Mouse (Mus musculus): ENCODE data around the gene Agl.

The Agl gene

GRCm38 (mm10) chr3:116807811-116808506 lies at the start of gene Agl:
Gene Agl (minus strand): TSS chr3:116808166.
- WGBS = under 1% methylated on average over 57 of the region's 57 CpGs

DNA sequence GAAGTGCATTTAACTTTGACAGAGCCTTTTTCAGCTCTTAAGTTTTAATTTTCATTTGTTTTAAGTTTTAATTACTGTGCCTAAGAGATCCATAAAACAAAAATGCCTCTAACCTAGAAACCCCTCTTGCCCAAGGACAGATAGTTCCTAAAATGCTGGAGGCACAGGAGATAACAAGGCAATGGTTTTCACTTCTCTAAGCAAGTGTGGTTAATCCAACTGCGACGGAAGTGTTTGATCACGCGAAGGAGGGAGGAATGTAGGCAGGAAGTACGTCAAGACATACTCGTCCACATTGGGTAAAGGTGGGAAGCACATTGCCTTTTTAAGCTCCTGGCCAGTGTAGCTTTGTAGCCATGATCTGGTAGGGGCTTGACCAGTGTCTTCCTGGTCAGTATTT lies 49.6 kb upstream of the Agl start:
- 82% methylated on average over 6 of the region's 6 CpGs for WGBS

- WGBS = 93% methylated on average over 3 of the region's 3 CpGs
Measured at GRCm38 (mm10) chr3:116852421-116852820, 44.5 kb upstream of the Agl start.

- 93% methylated on average over 1 of the region's 1 CpGs for WGBS
Measured at GRCm38 (mm10) chr3:116850376-116850775, 42.4 kb upstream of the Agl start.

GRCm38 (mm10) chr3:116848936-116849335 lies 41.0 kb upstream of the Agl start:
- 84% methylated on average over 4 of the region's 4 CpGs for WGBS

GRCm38 (mm10) chr3:116848099-116848498 lies 40.1 kb upstream of the Agl start:
- WGBS = 71% methylated on average over 1 of the region's 1 CpGs

- WGBS = 73% methylated on average over 4 of the region's 4 CpGs
Measured at GRCm38 (mm10) chr3:116846084-116846483, 38.1 kb upstream of the Agl start.

GRCm38 (mm10) chr3:116844880-116845579 lies 37.1 kb upstream of the Agl start:
- 77% methylated on average over 10 of the region's 10 CpGs for WGBS

GRCm38 (mm10) chr3:116841311-116841710 lies 33.3 kb upstream of the Agl start:
- 74% methylated on average over 2 of the region's 2 CpGs for WGBS

- WGBS = 84% methylated on average over 23 of the region's 23 CpGs
Measured at GRCm38 (mm10) chr3:116836681-116837475, 28.9 kb upstream of the Agl start.

DNA sequence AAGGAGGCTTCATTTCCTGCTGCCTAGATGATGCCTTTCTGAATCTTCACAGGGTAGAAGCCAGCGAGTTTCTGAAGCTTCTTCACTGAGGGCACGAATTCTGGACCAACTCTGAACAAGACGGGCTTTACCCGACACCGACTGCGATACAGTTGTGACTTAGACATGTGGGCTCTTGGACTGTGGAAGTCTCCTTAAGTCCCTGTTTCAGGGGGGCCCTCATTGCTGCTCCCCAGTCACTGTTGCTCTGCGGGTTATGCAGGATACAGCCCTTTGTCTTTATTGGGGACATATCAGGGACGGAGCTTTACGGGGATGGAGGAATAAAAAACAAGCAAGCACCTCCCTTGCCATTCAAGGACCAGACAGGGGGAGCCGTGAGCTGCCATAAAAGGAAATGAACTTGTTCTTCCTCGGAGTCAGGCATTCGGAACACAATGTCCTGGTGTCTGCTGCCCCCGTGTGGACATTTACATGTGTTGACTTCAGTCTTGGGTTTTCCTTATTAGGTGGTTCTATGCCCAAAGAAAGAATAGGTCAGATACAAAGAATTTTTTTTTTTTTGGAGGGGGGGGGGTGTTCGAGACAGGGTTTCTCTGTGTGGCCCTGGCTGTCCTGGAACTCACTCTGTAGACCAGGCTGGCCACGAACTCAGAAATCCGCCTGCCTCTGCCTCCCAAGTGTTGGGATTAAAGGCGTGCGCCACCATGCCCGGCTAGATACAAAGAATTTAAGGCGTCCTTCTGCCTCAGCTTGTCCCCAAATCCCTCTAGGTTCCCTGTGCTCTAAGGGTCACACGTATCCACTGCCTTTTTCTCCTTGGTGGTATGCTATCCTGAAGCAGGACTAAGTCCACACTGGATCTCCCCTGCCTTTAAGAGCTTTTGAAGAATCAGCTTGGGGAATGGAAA lies 28.1 kb upstream of the Agl start:
- 19% methylated on average over 21 of the region's 21 CpGs for WGBS

- WGBS = 45% methylated on average over 4 of the region's 4 CpGs
Measured at GRCm38 (mm10) chr3:116835350-116835749, 27.4 kb upstream of the Agl start.

GRCm38 (mm10) chr3:116834241-116834640 lies 26.3 kb upstream of the Agl start:
- WGBS = 95% methylated on average over 6 of the region's 6 CpGs

DNA sequence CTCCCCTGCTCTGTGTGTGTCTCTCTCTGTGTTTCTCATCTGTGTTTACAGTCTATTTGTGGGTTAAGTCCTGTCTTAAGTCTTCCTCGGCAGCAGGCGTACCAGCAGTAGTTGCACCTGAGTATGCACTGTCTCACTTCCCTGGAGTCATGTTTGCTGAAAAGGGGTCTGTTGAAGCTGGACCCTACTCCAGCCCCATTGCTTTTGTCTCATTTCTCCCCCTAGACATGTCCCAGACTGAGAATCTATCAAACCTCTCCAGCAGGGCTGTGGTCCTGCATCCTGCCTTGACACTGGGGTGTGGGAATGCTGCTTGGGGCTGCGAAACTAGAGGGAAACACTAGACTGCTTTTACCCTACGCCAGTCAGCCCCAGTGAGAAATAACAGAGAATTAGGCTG lies 25.5 kb upstream of the Agl start:
- 90% methylated on average over 4 of the region's 4 CpGs for WGBS

GRCm38 (mm10) chr3:116832526-116833310 lies 24.8 kb upstream of the Agl start:
- 72% methylated on average over 7 of the region's 7 CpGs for WGBS

DNA sequence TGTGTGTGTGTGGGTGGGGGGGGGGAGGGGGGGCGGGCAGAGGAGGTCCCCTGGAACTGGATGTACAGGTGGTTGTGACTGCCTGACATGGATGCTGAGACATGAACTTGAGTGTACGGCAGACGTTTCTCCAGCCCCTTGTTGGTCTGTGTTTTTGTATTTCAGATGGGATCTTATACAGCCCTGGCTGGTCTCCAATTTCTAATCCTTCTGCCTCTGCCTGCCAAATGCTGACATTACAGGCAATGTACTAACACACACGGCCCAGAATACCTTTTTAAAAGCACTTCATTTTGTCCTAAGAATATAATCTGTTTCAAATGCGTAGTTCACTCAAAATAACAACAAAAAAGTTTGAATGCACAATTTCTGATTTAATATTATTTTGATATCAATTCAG lies 23.4 kb upstream of the Agl start:
- WGBS = 35% methylated on average over 5 of the region's 5 CpGs

DNA sequence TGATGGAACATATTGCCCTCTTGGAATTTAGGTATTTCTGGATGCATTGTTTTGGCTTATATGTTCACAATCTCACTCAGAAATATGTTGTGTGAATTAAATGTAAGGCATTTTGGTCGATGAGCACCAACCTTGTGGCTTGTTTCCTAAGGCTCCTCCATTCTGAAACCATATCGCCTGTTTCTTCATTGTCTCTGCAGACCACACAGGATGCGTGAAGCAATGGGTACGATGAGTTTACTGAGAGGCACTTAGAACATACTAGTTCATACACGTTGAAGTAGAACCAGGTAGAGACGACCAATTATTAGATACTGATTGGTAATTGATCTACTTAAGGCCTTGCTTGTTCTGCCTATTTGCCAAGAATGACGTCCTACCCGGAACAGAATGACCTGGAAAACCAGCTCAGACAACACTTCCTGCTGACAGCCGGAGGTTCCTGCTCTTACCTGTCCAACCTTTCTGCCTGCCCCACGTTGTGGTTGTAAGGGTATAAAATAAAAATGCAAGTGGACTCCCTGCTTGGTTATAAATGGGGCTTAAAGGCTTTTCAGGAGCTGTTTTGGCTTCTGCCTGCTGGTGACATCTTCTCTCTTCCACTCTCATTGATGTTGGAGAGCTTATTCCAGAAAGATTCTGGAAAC lies 21.4 kb upstream of the Agl start:
- WGBS = 88% methylated on average over 10 of the region's 10 CpGs

DNA sequence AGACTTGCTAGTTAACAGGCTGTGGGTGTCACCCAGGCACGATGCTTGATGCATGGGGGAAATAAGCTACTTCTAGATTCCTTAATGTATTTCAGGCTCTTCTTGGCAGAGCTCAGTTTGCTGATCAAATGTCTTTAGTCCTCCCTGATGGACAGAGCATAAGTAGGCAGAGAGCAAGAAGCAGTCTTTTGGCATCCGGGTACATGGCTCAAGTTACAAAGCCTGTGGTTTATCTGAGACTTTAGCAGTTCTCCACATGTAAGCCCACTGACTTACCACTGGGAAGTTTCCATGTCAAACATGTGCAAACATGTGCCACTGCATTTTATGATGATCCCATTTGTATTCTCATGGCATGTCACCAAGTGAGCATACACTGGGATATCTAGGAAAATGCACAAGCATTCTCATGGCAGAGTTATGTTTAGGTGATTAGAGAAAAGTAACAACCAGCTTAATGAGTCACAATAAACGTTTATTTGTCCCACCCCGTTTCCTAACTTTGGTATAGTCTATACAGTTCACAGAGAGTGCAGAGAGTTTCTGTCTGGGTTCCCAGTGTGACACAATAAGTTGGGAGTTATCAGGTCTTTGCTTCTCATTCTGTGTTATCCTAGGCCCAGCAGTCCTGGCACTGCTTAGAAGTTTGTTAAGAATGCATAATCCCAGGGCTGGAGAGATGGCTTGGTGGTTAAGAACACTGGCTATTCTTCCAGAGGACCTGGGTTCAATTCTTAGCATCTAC lies 18.7 kb upstream of the Agl start:
- WGBS = 79% methylated on average over 4 of the region's 4 CpGs

DNA sequence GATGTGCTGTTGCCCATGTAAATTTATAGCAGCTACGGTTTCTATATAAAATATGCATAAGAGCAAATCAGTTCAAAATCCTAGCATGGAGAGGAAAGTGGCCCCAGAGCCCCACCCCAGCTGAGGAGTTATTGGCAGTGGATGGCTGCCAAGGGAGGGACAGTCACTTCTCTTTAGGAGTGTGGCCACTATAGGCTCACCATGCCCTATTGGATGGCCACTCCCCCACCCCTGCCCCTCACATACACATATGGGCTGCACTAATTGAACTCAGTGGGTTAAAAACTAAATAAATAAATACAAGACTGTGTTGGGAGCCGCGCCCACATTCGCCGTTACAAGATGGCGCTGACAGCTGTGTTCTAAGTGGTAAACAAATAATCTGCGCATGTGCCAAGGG lies 9.3 kb upstream of the Agl start:
- WGBS = 91% methylated on average over 7 of the region's 7 CpGs

All from cerebral cortex, adult 2 months (tissue).